Mouse (Mus musculus): ENCODE data around the gene Dock1. TPM values are rescaled to one million over a fixed set of nuclear protein-coding genes. Genes with fewer than 3 reads are reported as not detected.

Dock1 gene
- polyA plus RNA-seq, 1 experiment from 2014 or later = 48.4 TPM

DNA sequence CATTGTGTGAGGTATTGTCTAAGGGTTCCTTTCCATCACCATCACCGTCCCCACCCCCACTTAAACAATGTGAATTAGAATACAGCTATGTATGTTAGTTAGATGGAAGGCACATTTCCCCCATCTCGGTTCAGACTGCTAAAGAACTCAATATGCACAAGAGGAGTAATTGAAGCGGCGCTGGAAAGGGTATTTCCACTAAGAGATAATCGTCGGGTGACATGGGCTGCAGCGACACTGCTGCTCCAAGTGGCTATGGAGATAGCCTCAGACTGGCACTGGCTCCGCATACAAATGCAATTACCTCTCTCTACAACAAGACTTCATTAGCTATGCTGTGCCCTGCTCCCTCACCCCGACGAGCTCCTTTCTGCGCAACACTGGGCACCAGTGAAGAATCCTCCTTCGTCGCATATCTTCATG lies 222.0 kb downstream of the Dock1 start:
- H3K4me3 ChIP-seq (ENCODE audit: low read depth, low read length) = no peak overlapping the region
- H3K27me3 ChIP-seq (ENCODE audit: control insufficient read depth, insufficient read depth, low read length) = no peaks in the 10 kb centered on the region
- H3K4me2 ChIP-seq (replicated peaks; ENCODE audit: low read depth, low read length) = no peak overlapping the region
- H3K4me1 ChIP-seq (ENCODE audit: control insufficient read depth, insufficient read depth, low read length) = no peaks in the 10 kb centered on the region
- ATAC-seq (ENCODE audit: insufficient number of reproducible peaks, insufficient read depth, low FRiP score, low read depth) = no peak
- no peak overlapping the region for H3K9ac ChIP-seq (replicated peaks; ENCODE audit: low read depth, low read length)
- no peak overlapping the region for H3K27ac ChIP-seq (ENCODE audit: low read length)
- H3K36me3 ChIP-seq (ENCODE audit: control insufficient read depth, insufficient read depth, low read length) = no peaks in the 10 kb centered on the region
- 93% methylated on average over 13 of the region's 13 CpGs for WGBS
- no peaks in the 10 kb centered on the region for H3K9me3 ChIP-seq (ENCODE audit: control insufficient read depth, low read depth, low read length)

DNA sequence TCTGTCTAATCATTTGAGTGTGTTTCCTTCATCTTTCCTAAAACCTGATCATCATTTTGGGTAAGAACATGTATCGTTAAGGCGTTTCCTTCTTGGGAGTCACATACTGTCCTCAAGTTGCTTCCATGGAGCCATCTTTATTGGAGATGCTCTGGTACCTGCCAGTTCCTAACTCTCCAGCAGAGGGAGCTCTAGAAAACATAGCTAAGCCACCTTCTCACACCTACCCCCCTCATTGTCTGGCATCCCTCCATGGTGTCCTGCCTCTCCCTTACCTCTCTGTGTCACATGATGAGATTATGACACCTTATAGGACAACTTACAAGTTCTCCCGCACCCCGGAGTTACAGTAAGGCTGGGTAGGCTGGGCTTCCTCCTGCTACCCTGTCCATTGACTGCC lies 222.5 kb downstream of the Dock1 start:
- H3K4me1 ChIP-seq (ENCODE audit: control insufficient read depth, insufficient read depth, low read length) = no peaks in the 10 kb centered on the region
- H3K36me3 ChIP-seq (ENCODE audit: control insufficient read depth, insufficient read depth, low read length) = no peaks in the 10 kb centered on the region
- H3K9ac ChIP-seq (replicated peaks; ENCODE audit: low read depth, low read length) = no peak overlapping the region
- no peak overlapping the region for H3K4me2 ChIP-seq (replicated peaks; ENCODE audit: low read depth, low read length)
- 86% methylated on average over 4 of the region's 4 CpGs for WGBS
- no peaks in the 10 kb centered on the region for H3K27me3 ChIP-seq (ENCODE audit: control insufficient read depth, insufficient read depth, low read length)
- no peaks in the 10 kb centered on the region for H3K9me3 ChIP-seq (ENCODE audit: control insufficient read depth, low read depth, low read length)
- no peak overlapping the region for H3K27ac ChIP-seq (ENCODE audit: low read length)
- no peak for ATAC-seq (ENCODE audit: insufficient number of reproducible peaks, insufficient read depth, low FRiP score, low read depth)
- no peak overlapping the region for H3K4me3 ChIP-seq (ENCODE audit: low read depth, low read length)

DNA sequence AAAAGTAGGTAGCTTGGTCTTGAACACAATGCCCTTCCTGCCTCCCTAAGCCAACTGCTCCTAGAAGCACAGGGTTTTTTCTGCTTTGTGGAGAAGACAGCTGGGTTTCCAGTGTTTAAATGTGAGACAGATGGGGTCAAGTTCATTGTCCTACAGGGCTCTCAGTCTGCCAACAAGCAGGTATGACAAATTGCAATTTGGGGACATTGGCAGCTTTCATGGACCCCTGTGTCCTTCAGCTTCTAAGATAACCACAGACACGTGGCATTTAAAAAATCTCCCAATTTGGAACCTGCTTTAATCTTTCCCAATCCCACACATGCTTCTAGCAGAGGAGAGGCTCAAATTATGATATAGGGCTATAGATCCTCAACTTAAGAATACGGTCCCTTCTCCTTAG lies 224.2 kb downstream of the Dock1 start:
- Histone ChIP-seq H3K4me2 (replicated peaks; ENCODE audit: low read depth, low read length) (no peak overlapping the region), H3K9me3 (ENCODE audit: control insufficient read depth, low read depth, low read length) (no peaks in the 10 kb centered on the region), H3K9ac (replicated peaks; ENCODE audit: low read depth, low read length) (no peak overlapping the region), H3K36me3 (ENCODE audit: control insufficient read depth, insufficient read depth, low read length) (no peaks in the 10 kb centered on the region), H3K4me3 (ENCODE audit: low read depth, low read length) (no peak overlapping the region), H3K4me1 (ENCODE audit: control insufficient read depth, insufficient read depth, low read length) (no peaks in the 10 kb centered on the region), H3K27me3 (ENCODE audit: control insufficient read depth, insufficient read depth, low read length) (no peaks in the 10 kb centered on the region), H3K27ac (ENCODE audit: low read length) (no peak overlapping the region)
- no peak for ATAC-seq (ENCODE audit: insufficient number of reproducible peaks, insufficient read depth, low FRiP score, low read depth)
- 80% methylated on average over 2 of the region's 2 CpGs for WGBS

DNA sequence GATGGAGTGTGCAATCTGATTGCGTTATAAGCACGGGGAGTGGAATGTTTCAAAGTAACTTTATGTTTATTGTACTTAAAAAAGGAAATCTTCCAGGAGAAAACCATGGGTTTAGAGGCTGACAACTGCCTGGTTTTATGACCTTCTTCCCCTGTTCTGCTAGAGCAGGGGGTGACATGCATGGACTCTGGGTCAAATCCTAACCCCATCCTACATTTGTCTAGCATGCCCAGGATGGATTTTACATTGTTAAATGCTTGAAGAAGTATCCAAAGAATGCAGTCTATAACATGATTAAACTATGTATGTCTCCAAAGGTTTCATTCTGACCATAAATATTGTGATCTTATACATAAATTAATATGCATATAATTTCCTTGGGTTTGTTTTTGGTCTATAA lies 229.0 kb downstream of the Dock1 start:
- ATAC-seq (ENCODE audit: insufficient number of reproducible peaks, insufficient read depth, low FRiP score, low read depth) = no peak
- WGBS = 69% methylated on average over 2 of the region's 2 CpGs
- no peak overlapping the region for H3K4me3 ChIP-seq (ENCODE audit: low read depth, low read length)

DNA sequence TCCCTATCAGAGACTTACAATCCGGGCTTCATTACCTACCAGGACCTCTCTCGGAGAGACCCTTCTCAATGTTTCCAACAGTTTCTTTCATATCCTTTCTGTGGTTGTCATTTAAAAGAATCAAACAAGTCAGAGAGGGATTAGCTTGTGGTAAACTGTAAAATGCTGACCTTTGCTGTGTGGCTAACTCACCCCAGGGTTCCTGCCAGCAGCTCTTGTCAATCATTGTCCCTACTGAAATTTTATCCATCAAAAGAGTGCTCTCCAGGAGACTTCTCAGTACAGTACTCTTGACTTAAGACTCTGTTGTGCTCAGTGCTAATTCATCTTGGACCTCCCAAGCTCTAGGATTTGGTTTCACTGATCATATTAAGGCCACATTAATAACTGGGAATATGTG lies 231.5 kb downstream of the Dock1 start:
- H3K4me3 ChIP-seq (ENCODE audit: low read depth, low read length) = no peak overlapping the region
- H3K36me3 ChIP-seq (ENCODE audit: control insufficient read depth, insufficient read depth, low read length) = no peaks in the 10 kb centered on the region
- no peak overlapping the region for H3K4me2 ChIP-seq (replicated peaks; ENCODE audit: low read depth, low read length)
- H3K9ac ChIP-seq (replicated peaks; ENCODE audit: low read depth, low read length) = no peak overlapping the region
- no peak for ATAC-seq (ENCODE audit: insufficient number of reproducible peaks, insufficient read depth, low FRiP score, low read depth)
- H3K4me1 ChIP-seq (ENCODE audit: control insufficient read depth, insufficient read depth, low read length) = no peaks in the 10 kb centered on the region
- no peaks in the 10 kb centered on the region for H3K27me3 ChIP-seq (ENCODE audit: control insufficient read depth, insufficient read depth, low read length)
- H3K27ac ChIP-seq (ENCODE audit: low read length) = no peak overlapping the region
- H3K9me3 ChIP-seq (ENCODE audit: control insufficient read depth, low read depth, low read length) = no peaks in the 10 kb centered on the region
- 86% methylated on average over 2 of the region's 2 CpGs for WGBS

More for the DNA sequence above, 229.0 kb downstream of the Dock1 start:
- Histone ChIP-seq H3K9me3 (ENCODE audit: control insufficient read depth, low read depth, low read length) (no peaks in the 10 kb centered on the region), H3K4me2 (replicated peaks; ENCODE audit: low read depth, low read length) (no peak overlapping the region), H3K9ac (replicated peaks; ENCODE audit: low read depth, low read length) (no peak overlapping the region), H3K27me3 (ENCODE audit: control insufficient read depth, insufficient read depth, low read length) (no peaks in the 10 kb centered on the region), H3K36me3 (ENCODE audit: control insufficient read depth, insufficient read depth, low read length) (no peaks in the 10 kb centered on the region), H3K27ac (ENCODE audit: low read length) (no peak overlapping the region), H3K4me1 (ENCODE audit: control insufficient read depth, insufficient read depth, low read length) (no peaks in the 10 kb centered on the region)

DNA sequence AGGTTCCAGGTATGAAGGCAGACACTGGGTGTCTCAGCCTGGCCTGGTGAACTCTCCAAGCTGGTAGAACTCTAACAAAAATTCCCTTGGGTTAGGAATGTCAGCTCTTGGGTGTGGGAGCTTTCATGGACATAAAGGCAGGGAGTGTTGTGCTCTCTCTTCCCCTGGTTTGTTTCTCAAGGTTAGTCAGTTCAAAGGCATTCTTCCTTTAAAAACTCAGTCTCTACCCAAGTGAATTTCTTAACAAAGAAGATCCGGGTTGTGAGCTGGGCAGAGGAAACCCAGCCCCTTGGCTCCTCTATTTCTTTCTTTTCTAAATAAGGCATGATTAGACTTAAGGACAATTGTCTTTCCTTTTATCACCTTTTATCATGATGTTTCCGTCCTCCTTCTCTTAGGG lies 261.4 kb downstream of the Dock1 start:
- ATAC-seq (ENCODE audit: insufficient number of reproducible peaks, insufficient read depth, low FRiP score, low read depth) = no peak
- H3K4me3 ChIP-seq (ENCODE audit: low read depth, low read length) = no peak overlapping the region
- H3K9ac ChIP-seq (replicated peaks; ENCODE audit: low read depth, low read length) = no peak overlapping the region
- H3K4me2 ChIP-seq (replicated peaks; ENCODE audit: low read depth, low read length) = no peak overlapping the region
- H3K27ac ChIP-seq (ENCODE audit: low read length) = no peak overlapping the region
- H3K36me3 ChIP-seq (ENCODE audit: control insufficient read depth, insufficient read depth, low read length) = no peaks in the 10 kb centered on the region
- no peaks in the 10 kb centered on the region for H3K27me3 ChIP-seq (ENCODE audit: control insufficient read depth, insufficient read depth, low read length)
- no peaks in the 10 kb centered on the region for H3K9me3 ChIP-seq (ENCODE audit: control insufficient read depth, low read depth, low read length)
- H3K4me1 ChIP-seq (ENCODE audit: control insufficient read depth, insufficient read depth, low read length) = no peaks in the 10 kb centered on the region
- WGBS = 71% methylated on average over 2 of the region's 2 CpGs

DNA sequence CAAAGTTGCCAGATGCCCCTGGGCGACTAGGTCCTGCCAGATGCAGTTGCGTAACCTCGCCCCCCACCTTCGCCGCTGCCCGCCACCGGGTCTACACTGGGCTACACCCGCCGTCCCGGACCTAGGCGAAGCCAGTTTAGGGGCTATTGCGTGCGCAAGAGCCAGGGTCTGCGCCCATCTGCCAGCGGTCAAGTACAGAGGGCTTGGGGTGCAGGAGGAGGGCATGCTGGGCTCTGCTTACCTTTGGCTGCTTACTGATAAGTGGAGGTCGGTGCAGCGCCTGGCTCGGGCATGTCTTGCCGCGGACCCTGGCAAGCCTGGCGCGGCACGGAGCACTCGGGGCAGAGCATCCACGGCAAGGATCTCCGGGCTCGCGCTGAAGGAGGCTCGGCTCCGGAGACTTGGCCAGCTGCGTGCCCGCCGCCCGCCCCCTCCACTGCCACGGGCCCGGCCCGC lies 267.0 kb downstream of the Dock1 start:
- peak overlapping the region; percentile 43 for H3K4me3 ChIP-seq (ENCODE audit: low read depth, low read length)
- H3K9ac ChIP-seq (replicated peaks; ENCODE audit: low read depth, low read length) = 0 out of 2 replicates have a peak overlapping the region, but pooled peaks have one; percentile 14
- ATAC-seq (ENCODE audit: insufficient number of reproducible peaks, insufficient read depth, low FRiP score, low read depth) = peak; percentile 25; the same call in 1 of the 2 replicates
- no peak overlapping the region for H3K27ac ChIP-seq (ENCODE audit: low read length)
- peak overlapping the region; percentile 97 for H3K4me2 ChIP-seq (replicated peaks; ENCODE audit: low read depth, low read length)
- peaks cover 5% of the 10 kb centered on the region; the same call in 1 of the 2 replicates for H3K27me3 ChIP-seq (ENCODE audit: control insufficient read depth, insufficient read depth, low read length)
- no peaks in the 10 kb centered on the region for H3K36me3 ChIP-seq (ENCODE audit: control insufficient read depth, insufficient read depth, low read length)
- WGBS = 2% methylated on average over 37 of the region's 37 CpGs
- no peaks in the 10 kb centered on the region for H3K9me3 ChIP-seq (ENCODE audit: control insufficient read depth, low read depth, low read length)
- peaks cover 5% of the 10 kb centered on the region; the same call in 1 of the 2 replicates for H3K4me1 ChIP-seq (ENCODE audit: control insufficient read depth, insufficient read depth, low read length)

DNA sequence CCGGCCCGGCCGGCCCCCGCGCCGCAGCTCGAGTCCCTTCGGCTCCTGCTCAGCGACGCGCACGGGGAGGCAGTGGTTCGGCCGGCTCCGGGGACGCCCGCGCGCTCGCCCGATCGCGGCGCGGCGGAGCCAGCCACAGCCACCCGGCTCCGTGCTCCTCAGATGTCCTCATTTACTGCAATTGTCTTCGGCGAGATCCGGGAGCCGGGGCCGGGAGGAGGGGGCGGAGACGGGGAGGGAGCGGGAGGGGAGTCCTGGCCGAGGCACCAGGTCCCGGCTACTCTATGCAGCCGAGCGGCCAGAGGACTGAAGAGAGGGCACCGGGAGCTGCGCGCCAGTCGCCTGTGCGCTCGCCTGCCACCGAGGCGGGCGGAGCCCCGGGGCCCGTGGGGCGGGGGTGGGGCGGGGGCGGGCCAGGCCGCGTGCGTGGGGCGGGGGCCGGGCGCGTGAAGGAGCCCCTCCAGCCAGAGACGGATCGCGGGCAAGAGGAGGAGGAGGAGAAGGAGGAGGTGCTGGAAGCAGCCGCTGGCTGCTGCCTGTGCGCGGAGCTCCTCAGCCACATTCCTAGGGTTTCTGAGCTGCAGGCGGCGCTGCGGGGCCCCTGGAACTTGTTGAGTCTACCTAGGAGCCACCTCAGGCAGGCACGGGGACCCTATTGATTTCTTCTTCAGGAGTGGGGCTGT lies 267.6 kb downstream of the Dock1 start, which contains the start of gene Fam196a:
Gene Fam196a (minus strand): TSS at position 504 of the 683 bp plus-strand sequence.
- peak within 1 kb of the TSS; percentile 97 for H3K4me2 ChIP-seq (replicated peaks; ENCODE audit: low read depth, low read length)
- under 1% methylated on average over 71 of the region's 71 CpGs for WGBS
- peaks cover 5% of the 10 kb centered on the region; the same call in 1 of the 2 replicates for H3K4me1 ChIP-seq (ENCODE audit: control insufficient read depth, insufficient read depth, low read length)
- no peak within 1 kb of the TSS for H3K27ac ChIP-seq (ENCODE audit: low read length)
- H3K9me3 ChIP-seq (ENCODE audit: control insufficient read depth, low read depth, low read length) = no peaks in the 10 kb centered on the region
- H3K4me3 ChIP-seq (ENCODE audit: low read depth, low read length) = peak within 1 kb of the TSS; percentile 43
- 0 out of 2 replicates have a peak within 1 kb of the TSS, but pooled peaks have one; percentile 14 for H3K9ac ChIP-seq (replicated peaks; ENCODE audit: low read depth, low read length)
- H3K36me3 ChIP-seq (ENCODE audit: control insufficient read depth, insufficient read depth, low read length) = no peaks in the 10 kb centered on the region
- peaks cover 5% of the 10 kb centered on the region; the same call in 1 of the 2 replicates for H3K27me3 ChIP-seq (ENCODE audit: control insufficient read depth, insufficient read depth, low read length)
- peak; percentile 76 for ATAC-seq (ENCODE audit: insufficient number of reproducible peaks, insufficient read depth, low FRiP score, low read depth)
